Mouse (Mus musculus) stomach, postnatal 0 days (tissue): ENCODE measurements around the gene Foxr2.

Source experiments
- CTCF ChIP-seq: IDR thresholded peaks from 2 replicates; pipeline ENCODE4 v1.5.1; 2016; ENCODE audit warnings: antibody characterized with exemption, low read depth, mild to moderate bottlenecking, moderate library complexity
- EP300 ChIP-seq: optimal IDR thresholded peaks from 2 replicates; pipeline ENCODE3; 2016; ENCODE audit warnings: antibody characterized with exemption

- TF ChIP-seq CTCF (no peak), EP300 (no peak)
Observed at GRCm38 (mm10) chrX:153119013-153119412, 427 bp downstream of the Foxr2 start.
